Mouse (Mus musculus) neutrophil, adult 5-6 weeks (primary cell): ENCODE measurements at regions not wholly inside any gene's neighbourhood (a gene's known extent, or its start where the extent isn't known, plus 50 kb on each side); places are given as distances from the start of the nearest gene placed in this dataset.

Source experiments
- ATAC-seq: fragments of 151-379, 151-347 bp; 2 replicates; pipeline ENCODE4 v1.8.0; 2017; ENCODE audit warnings: mild to moderate bottlenecking, moderate TSS enrichment; ENCODE audit not compliant: insufficient number of reproducible peaks, poor library complexity, low FRiP score, severe bottlenecking; ENCODE audit errors: extremely low read depth

DNA sequence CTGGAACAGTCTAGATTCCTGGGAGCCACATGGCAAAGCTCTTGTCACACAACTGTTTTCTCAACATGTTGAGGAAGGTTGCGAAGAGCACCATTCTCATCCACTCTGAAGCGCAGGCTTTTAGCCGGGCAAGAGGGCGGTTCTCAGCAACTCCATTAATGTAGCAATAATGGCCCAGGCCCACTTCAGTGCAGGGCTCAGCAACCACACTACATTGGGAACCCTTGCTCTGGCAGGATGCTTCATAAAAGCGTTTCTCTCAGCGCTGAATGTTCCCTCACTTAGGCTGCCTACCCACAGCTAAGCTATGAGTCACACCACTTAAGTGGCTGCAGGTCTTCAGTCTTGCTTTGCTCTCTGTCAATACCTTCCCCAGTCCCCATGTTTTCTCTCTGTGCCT lies 102.2 kb upstream of the Oxgr1 start:
- no peak for ATAC-seq

DNA sequence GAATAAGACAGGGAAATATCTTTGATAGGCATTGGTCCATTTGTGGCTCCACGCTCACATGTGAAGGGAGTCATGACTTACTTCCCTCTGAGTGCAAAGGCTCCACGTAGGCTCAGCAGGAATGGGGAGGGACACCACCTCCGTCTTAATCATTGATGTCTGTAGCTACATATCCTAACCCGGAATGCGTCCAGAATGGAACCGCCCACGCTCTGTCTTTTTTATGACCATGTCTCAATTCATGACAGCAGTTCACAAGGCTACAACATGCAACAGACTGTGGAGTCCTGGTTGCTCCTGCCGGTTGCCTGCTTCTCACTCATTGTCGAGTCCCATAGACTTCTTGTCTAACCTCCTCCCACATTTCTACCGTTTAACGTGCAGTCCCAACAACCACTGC lies 104.1 kb upstream of the Oxgr1 start:
- no peak for ATAC-seq

DNA sequence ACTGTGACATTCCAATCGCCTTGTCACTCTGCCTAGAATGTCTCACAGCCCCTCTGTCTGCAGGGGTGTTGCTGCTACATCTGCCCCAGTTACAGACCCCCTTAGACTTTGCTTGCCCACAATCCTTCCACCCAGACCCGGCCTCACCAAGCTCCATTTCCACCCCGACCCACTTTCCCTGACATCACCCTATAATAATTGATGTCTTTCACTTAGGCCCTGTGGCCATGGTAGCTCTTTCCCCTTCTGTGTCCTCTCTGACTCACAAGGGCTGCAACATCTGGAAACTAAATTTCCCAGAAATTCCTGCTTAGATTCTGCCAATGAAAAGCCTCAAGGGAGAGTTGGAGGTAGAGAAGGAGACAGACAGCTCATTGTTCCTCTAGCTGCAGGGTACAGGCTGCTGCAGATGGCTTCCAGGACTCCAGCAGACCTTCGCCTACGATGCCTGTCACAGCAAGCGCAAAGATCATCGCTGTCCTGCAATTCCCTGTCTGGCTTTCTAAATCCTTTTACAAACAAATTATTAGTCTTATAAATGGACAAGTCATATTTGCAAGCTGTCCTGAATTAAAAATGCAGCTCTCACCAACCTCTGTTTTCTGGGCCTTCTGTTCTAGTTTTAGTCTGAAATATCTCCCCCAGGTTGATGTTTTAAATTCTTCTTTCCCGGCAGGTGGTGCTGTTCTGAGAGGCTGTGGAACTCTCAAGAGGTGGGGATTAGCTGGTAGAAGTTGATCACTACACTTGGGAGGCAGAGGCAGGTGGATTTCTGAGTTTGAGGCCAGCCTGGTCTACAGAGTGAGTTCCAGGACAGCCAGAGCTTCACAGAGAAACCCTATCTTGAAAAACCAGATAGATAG lies 104.9 kb upstream of the Oxgr1 start:
- ATAC-seq, result no peak

DNA sequence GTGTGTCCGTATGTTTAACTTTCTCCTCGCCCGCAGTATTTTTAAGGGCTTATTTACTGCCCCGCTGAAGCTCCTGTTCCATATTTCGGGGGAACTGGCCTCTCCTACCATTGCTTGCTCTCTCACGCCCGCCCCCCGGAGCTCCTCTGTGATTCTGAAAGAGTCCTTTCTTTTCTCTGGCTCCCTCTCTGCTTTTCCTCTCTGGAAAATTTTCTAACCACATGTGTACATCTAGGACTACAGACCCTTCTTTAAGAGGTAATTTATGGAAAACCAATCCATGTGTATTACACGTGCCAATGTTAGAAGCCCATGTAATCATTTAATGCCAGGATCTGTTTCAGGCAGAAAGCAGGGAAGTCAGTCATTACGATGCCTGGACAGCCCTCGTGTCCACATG lies 106.6 kb upstream of the Oxgr1 start:
- ATAC-seq, result no peak

DNA sequence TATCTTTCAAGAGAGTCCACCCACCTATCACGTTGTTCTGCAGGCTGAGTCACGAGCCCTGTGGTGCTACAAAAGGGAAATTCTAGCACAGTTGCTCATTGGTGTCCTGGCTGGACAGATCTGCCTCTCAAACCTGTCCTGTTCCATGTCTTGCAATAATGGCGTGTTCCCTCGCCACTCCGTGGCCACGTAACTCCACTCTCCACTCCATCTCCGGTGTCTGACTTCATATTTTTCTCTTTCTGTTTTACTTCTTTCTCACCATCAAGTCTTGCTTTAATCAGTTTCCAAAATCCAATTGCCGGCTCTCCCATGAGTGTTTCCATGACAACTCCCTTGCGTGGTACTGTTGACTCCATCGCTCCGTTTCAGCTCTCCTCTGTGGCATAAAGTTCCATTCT lies 107.1 kb upstream of the Oxgr1 start:
- no peak for ATAC-seq

DNA sequence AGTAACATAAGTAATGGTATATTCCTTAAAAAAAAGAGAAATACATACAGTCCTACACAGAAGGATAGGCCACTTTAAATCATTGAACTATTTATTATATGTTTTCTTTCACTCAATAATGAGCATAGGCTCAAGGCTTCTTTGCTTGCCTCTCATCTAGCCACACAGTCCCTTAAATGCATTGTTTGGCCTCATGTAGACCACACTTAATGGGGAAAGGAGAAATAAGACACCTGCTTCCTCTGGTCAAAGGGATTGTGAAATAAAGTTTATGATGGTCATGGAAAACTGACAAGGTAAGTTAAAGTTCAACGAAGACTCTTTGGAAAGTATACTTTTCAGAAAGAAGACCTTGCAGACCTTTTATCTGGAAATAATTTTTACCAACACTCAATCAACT lies 108.4 kb upstream of the Oxgr1 start:
- ATAC-seq, result no peak

DNA sequence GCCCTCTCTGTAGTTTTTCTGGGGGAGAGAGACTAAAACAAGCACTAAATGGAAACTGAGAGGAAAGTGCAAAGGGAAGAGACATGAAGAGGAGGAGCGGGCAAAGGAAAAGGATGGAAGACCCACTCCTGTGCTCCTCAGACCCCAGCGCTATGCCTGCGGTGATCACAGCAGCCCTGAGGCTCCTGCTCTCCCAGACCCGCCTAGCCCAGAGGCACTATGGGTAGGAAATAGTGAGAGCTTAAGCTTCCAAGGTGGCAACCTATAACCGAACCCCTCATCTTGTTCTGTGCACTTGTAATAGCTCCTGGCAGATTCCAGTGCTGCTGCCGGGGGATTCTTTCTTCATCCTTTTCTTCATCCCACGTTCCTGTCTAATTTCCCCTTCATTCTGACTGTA lies 112.2 kb upstream of the Oxgr1 start:
- ATAC-seq, result no peak

DNA sequence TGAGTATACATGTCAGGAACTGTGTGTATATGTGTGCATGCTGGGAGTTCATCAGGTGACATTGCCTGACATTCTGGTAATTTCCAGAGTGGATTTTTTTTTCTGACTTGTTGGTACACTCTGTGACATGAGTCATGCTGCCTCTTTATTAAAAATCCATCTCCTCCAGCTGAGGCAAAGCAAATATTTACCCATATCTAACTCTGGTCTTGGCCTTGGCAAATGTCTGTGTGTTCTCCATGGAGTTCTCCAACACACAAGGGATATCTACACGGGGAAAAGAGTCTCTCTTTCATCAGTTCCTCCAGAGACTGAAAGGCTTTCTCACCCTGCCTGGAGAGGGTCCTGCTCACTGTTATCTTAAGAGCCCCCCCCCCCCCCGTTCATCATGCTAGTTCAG lies 111.3 kb upstream of the Mbnl2 start:
- ATAC-seq, result no peak

DNA sequence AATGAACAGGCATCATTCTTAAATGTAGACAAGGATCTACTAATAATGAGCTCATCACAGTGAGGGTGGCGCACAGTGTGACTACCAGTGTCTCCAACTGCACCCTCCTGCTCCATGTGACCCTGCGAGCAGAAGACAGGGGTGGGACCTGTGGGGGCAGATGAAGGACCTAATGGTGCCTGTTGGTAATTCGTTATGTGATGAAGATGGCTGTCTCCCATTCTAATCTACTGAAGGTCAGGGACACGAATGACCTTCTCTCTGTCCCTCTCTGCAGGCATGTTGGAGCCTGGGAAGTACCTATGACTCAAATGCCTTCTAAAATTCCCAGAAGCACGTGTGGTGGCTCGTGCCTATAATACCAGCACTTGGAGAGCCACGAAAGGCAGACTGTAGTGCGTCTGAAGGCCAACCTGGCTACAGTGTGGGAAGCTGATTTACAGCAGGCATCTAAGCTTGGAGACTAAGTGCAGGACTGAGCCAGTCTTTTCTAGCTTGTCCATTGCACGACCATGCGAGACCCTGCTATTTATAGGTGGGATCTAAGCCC lies 109.9 kb upstream of the Mbnl2 start:
- no peak for ATAC-seq

DNA sequence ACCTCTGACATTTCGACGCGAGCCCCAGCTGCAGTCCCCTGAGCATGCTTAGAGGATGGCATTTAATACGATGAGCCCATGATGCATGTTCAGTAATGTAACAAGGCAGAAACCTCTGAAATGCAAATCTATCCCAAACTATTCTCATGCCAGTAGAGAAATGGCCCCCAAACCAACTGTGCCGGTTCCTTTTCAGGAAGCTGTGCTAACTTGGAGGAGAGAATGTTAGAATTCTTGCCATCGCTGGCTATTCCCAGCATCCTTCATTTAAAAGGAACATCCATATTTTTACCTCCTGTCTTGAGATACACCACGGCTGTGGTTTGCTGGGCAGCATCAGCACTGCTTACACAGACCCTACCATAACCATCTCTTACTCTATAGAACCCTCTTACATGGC lies 104.7 kb upstream of the Mbnl2 start:
- no peak for ATAC-seq

DNA sequence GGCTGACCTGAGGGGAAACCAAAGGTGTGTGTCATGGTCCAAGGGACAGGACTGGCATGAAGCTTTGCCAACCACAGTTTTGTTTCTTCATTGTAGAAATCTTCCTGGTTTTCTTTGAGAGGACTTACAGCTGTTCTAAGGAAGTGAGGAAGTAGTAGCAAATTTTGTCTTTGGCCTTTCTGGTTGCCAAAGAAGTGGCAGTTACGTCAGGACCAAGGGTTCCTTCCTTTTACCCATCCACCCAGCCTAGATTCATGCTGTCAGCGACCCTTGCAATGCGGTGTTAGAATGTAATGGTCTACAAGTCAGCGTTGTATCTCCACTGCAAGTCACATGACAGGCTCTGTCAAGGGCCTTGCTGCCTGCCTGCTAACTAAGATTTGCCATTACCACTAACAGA lies 103.4 kb upstream of the Mbnl2 start:
- ATAC-seq, result no peak

DNA sequence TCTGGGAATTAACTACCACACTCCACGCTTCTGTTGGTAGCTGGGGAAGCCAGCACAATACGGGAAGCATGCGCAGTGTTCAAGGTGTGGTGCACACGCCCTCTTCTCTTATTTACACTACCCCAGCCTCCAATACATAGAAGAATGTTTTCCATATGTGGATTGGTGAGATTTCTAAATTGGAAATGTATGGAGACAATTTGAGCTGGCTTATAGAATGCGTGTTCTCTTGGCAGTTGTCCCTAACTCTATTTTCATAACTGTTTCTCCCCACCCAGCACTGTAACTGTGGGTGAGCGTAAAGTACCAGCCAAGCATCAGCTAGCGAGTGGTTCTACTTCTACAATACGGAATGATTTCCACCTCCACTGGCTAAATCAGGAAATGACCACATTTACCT lies 102.6 kb upstream of the Mbnl2 start:
- ATAC-seq, result no peak

DNA sequence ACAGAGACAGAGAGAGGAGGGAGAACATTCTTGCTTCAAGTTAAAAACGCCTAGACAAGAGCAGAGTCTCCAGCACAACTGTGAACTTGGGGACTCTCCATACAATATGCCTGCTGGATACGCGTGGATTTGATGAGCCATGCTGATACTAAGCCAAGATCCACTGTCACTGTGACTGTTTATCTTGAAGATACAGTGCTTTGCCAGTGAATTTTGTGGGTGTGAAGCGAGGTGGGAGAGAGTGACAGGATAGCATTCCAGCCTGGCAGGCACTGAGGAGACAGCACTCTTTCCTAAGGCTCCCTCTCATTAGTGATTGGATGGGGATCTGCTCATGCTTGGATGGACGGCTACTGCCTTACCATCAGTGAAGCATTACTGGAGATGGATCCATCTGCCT lies 100.9 kb upstream of the Mbnl2 start:
- no peak for ATAC-seq

DNA sequence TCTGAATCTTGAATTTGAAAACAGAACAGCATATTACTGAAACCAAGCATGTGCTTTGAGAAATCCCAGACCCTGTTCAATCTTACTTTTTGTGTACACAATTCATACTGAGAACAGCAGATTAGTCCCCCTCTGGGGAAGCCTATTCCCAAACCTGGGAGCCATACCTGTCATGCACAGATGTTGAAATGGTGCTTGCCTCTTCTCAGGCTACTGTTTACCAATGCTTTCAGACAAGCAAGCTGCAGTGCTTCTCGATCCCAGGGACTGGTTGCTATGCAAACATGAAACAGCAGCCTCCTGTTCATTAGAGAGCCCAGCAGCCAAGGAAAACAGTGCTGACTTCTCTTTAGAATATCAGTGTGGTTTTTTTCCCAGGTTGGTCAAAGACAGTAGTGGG lies 80.3 kb upstream of the Mbnl2 start:
- ATAC-seq, result no peak

DNA sequence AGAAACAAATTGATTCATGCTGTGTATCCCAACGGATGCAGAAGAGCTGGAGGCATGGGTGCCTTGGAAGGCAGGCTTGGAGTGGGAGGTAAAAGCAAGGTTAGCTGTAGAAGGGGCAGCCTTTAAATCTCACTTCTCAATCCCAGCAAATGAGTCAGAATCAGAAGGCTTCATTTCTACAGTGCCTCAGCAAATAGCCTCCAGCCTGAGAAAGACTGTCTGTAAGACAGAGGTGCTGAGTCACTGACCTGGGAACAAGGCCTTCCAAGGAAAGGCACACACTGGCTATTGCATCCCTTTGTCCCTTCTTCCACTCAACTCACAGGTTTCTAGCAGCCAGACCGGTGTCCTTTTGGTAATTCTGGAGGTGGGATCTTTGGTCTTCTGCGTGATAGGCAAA lies 63.7 kb upstream of the Mbnl2 start:
- no peak for ATAC-seq

DNA sequence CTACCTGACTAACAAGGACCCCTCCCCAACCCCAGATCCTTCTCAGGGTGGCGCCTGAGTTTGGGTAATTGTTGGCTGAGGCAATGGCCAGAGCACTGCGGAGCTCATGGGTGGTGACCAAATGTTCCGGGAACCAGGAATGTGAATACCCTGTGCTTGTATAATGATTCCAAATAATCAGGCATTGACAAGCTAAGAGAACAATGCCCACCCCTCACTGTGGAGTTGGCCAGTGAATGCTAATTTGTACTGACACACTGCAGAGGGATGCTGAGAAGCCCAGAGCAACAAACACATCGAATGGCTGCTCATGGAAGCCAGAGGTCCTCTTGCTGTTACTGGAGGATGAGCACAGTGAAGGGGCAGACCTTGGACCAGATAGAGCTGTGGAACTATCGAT lies 62.8 kb upstream of the Mbnl2 start:
- no peak for ATAC-seq

DNA sequence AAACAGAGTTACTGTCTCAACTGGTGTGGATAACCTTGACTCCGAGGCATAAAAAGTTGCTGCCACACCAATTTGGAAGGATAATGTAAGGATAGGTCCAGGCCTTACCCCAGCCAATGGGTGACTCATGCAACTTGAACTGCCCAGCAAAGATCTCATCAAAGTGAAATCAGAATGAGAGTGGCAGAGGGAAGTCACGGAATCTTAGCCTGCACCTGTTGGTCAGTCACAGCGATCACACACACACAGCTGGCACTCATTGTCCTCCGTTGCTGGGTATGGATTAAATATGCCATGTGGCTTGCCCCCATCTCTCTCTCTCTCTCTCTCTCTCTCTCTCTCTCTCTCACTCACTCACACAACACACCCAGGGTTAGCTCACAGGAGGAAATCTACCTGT lies 56.2 kb upstream of the Mbnl2 start:
- ATAC-seq, result no peak

DNA sequence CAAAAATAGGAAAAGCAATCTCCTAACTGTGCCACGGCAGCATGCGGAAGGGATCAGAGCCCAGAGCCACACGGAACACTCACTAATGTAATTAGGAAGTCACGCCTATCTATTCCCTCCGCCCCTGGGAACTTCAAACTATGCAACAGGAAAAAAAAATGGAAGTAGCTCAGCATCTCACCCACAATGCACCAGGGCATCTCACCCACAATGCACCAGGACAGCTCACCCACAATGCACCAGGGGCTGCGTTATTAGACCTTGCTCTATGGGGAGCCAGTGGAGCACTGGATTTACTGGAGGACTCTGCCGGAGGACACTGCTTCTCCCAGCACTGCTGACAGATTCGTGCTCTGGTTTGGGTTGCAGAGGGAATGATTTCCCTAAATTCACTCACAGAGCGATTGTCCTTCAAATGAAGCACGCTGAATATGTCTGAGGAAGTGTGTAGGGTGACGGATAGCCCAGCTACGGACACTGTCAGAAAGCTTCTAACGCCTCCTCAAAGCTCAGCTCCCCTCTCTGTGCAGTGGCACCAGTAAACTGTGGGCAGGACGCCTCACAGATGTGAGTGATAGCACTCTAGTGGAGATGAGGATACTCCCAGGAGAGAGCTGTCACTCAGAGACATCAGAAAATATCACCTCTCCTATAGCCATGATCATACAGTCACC lies 51.8 kb upstream of the Mbnl2 start:
- no peak for ATAC-seq

DNA sequence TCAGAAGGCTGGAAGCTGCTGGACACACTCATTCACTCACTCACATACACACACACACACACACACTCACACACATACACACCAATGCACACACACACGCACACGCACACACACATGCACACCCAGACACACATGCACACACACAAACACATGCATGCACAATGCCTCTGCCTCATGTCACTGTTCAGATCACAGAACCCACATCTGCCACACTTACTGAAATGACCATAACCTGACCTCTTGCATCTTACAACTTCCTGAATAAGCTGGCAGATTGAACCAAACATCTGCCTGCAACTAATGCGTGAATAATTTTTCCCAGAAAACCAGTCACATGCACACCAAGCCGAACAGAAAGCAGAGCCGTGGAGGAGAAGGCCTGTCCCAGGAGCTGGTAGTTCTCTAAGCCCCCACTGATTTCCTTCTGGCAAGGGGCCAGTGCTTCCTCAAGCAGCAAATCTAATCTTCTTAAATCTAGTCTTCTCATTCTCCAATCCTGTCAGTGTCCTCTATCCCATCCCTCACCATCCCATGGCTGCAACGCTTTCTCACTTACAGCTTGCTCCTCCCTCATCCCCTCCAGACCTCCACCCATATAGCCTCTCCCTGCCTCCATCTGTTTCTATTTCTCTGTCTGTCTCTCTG lies 51.1 kb upstream of the Mbnl2 start:
- no peak for ATAC-seq

DNA sequence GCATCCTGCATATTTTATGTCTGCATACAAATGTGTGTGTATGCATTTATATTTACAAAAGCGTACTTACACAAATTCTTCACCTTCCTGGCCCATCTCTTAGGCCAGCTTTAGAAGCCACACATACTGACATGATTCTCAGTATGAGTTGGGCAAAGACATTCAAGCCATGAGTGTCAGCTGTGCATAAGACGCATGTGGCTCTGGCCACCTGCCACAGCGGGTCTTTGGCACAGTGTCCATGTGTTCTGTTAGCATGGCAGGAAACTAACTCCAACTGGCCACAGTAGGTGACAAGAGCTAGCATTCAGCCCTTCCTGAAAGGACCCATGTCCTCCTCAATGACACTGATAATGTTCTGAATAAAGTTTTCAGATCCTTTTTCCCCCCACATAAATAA lies 49.8 kb upstream of the Mbnl2 start:
- no peak for ATAC-seq
